Comparison of ENCODE assay signal across 8 mouse cellular contexts in genomic region chr19:45363384-45363926, GRCm38 (mm10). TPM values are rescaled to one million over a fixed set of nuclear protein-coding genes. Genes with fewer than 3 reads are reported as not detected.
DNase-seq lines count a peak whose midpoint lies in the region; ATAC-seq lines count a peak whose summit lies in the region.

TSS of gene Btrc (plus strand) at chr19:45363734.

- H3K9ac ChIP-seq in hindbrain, embryonic 14.5 days = peak within 1 kb of the TSS; percentile 70

- H3K27ac ChIP-seq in hindbrain, embryonic 14.5 days = peak within 1 kb of the TSS; percentile 94

- DNase-seq in R1 (ENCODE audit: low read depth, low spot score) = peak; percentile 100
- DNase-seq in cerebellum, postnatal 25 days = peak; percentile 100
- DNase-seq in frontal cortex, postnatal 25 days (ENCODE audit: low spot score in 2 of 2) = peak; percentile 100
- peak; percentile 100 for DNase-seq in hindbrain, embryonic 14.5 days (ENCODE audit: low spot score)
- peak; percentile 100 for DNase-seq in layer of hippocampus, postnatal 36 days
- DNase-seq in lung, postnatal 36 days = peak; percentile 100
- peak; percentile 100 for DNase-seq in retina, postnatal 1 day
- peak; percentile 100 for DNase-seq in urinary bladder, adult 18-20 months (ENCODE audit: low spot score in 2 of 2)

- no peaks in the 10 kb centered on the region for H3K27me3 ChIP-seq in hindbrain, embryonic 14.5 days (ENCODE audit: control insufficient read depth, insufficient read depth, low read length)

- H3K4me2 ChIP-seq in hindbrain, embryonic 14.5 days (replicated peaks) = peak within 1 kb of the TSS; percentile 63

- ATAC-seq in hindbrain, embryonic 14.5 days (ENCODE audit: low FRiP score) = peak; percentile 99

- no peaks in the 10 kb centered on the region for H3K9me3 ChIP-seq in hindbrain, embryonic 14.5 days (ENCODE audit: control insufficient read depth, low read length)

- H3K4me1 ChIP-seq in hindbrain, embryonic 14.5 days (replicated peaks; ENCODE audit: control insufficient read depth, insufficient read depth, low read length) = peaks cover 10% of the 10 kb centered on the region

- under 1% methylated on average over 40 of the region's 42 CpGs for WGBS in hindbrain, embryonic 14.5 days

- peak within 1 kb of the TSS; percentile 64 for H3K4me3 ChIP-seq in hindbrain, embryonic 14.5 days (replicated peaks; ENCODE audit: low read length)

- peaks cover 7% of the 10 kb centered on the region; the same call in 1 of the 2 replicates for H3K36me3 ChIP-seq in hindbrain, embryonic 14.5 days (replicated peaks; ENCODE audit: control insufficient read depth, insufficient read depth)

RNA-seq across cellular contexts. Expression of gene Btrc, which starts in this region (rescaled TPM):
- polyA plus RNA-seq in hindbrain, embryonic 14.5 days (2014; fragmentation: Nextera tagmentation; extraction: Ambion mirVana) = 74.3 TPM in 2 replicates
- total RNA-seq in layer of hippocampus, postnatal 36 days (2021) = 10 to 100 TPM; 90.8 to 98.2 TPM

Comparison
In these comparisons a context has a peak if more than half of its experiments do, and no peak if none do; other contexts are left out.
1. Peak in every context shown above with its lines: DNase-seq, ATAC-seq, H3K4me3 ChIP-seq and H3K27ac ChIP-seq.